Mouse (Mus musculus) CH12.LX (cell line): ENCODE data around the gene Tmem167. TPM values are rescaled to one million over a fixed set of nuclear protein-coding genes. Genes with fewer than 3 reads are reported as not detected.

Source experiments
- DNase-seq: peaks from one replicate; pipeline ENCODE4 v3.0.0-alpha.2; 2013; ENCODE audit errors: extremely low read depth
- H3K27ac ChIP-seq: 2 replicates; pipeline ENCODE4 v1.5.1; 2012; ENCODE audit warnings: low read depth, mild to moderate bottlenecking, control low read depth, moderate library complexity; ENCODE audit not compliant: insufficient read depth
- H3K27me3 ChIP-seq: replicated peaks from 2 replicates; pipeline ENCODE3; 2012; ENCODE audit warnings: inconsistent platforms
- H3K36me3 ChIP-seq, 2 experiments: replicated peaks in 1 of 2; 2 replicates each; pipeline versions ENCODE3 to v1.6.1; 2012; ENCODE audit warnings: inconsistent platforms in 1 of 2, low read length in 1 of 2, mild to moderate bottlenecking in 1 of 2, mixed read lengths in 1 of 2, moderate library complexity in 1 of 2; ENCODE audit not compliant: control insufficient read depth in 1 of 2, insufficient read depth in 1 of 2
- H3K4me1 ChIP-seq, 2 experiments: 2 replicates each; pipeline ENCODE4 v1.6.1; 2012; ENCODE audit warnings: inconsistent platforms in 1 of 2, moderate library complexity in 1 of 2; ENCODE audit not compliant: insufficient read depth in 2 of 2, control insufficient read depth in 1 of 2
- H3K4me2 ChIP-seq: 2 replicates; pipeline ENCODE4 v1.6.1; 2012; ENCODE audit warnings: low read depth, mild to moderate bottlenecking, control low read depth; ENCODE audit not compliant: poor library complexity, insufficient read depth, severe bottlenecking
- H3K4me3 ChIP-seq, 3 experiments: fragments of 150-350 bp in 1 of 3; sonication (generic) in 1 of 3; replicated peaks in 1 of 3; 2 replicates each; pipeline versions ENCODE3 to v1.5.1; 2011 to 2012; ENCODE audit warnings: low read depth in 2 of 3, low read length in 2 of 3, mild to moderate bottlenecking in 2 of 3, moderate library complexity in 2 of 3, control low read depth in 1 of 3, improper control_type of control experiment in 1 of 3, inconsistent platforms in 1 of 3, mixed read lengths in 1 of 3; ENCODE audit not compliant: poor library complexity in 1 of 3
- H3K79me2 ChIP-seq: replicated peaks from 2 replicates; pipeline ENCODE4 v1.6.1; 2012; ENCODE audit warnings: mild to moderate bottlenecking, moderate library complexity; ENCODE audit not compliant: control insufficient read depth, poor library complexity, insufficient read depth, severe bottlenecking; ENCODE audit errors: extremely low read depth
- H3K9ac ChIP-seq: 2 replicates; pipeline ENCODE4 v1.6.1; 2012; ENCODE audit warnings: low read depth, mild to moderate bottlenecking, control low read depth, moderate library complexity; ENCODE audit not compliant: insufficient read depth
- H3K9me3 ChIP-seq: replicated peaks from 2 replicates; pipeline ENCODE3; 2012; ENCODE audit warnings: low read length, inconsistent platforms, mixed read lengths
- BHLHE40 ChIP-seq: IDR thresholded peaks from 2 replicates; pipeline ENCODE4 v1.6.1; 2011; ENCODE audit warnings: mild to moderate bottlenecking, low read depth, low read length, improper control_type of control experiment
- CHD2 ChIP-seq: IDR thresholded peaks from 2 replicates; pipeline ENCODE4 v1.6.1; 2011; ENCODE audit warnings: low read length, improper control_type of control experiment
- CTCF ChIP-seq, 2 experiments: IDR thresholded peaks in 1 of 2; conservative IDR thresholded peaks in 1 of 2; 2 replicates each; pipeline ENCODE4 v1.5.1; 2011 to 2012; ENCODE audit warnings: low read depth in 2 of 2, low read length in 2 of 2, improper control_type of control experiment in 1 of 2, inconsistent platforms in 1 of 2, mild to moderate bottlenecking in 1 of 2, moderate library complexity in 1 of 2
- E2F4 ChIP-seq: IDR thresholded peaks from 2 replicates; pipeline ENCODE4 v1.6.1; 2011; ENCODE audit warnings: low read depth, low read length, improper control_type of control experiment; ENCODE audit not compliant: insufficient replicate concordance
- ELF1 ChIP-seq: IDR thresholded peaks from 2 replicates; pipeline ENCODE4 v1.6.1; 2014; ENCODE audit warnings: low read depth, mild to moderate bottlenecking, inconsistent platforms, low read length, improper control_type of control experiment
- ETS1 ChIP-seq: conservative IDR thresholded peaks from 2 replicates; pipeline ENCODE4 v1.6.1; 2012; ENCODE audit warnings: low read depth, mild to moderate bottlenecking, inconsistent platforms, low read length, improper control_type of control experiment, moderate library complexity
- HCFC1 ChIP-seq: IDR thresholded peaks from 2 replicates; pipeline ENCODE4 v1.6.1; 2012; ENCODE audit warnings: low read depth, mild to moderate bottlenecking, inconsistent platforms, low read length, improper control_type of control experiment
- IRF4 ChIP-seq: IDR thresholded peaks from 2 replicates; pipeline ENCODE4 v1.6.1; 2014; ENCODE audit warnings: low read depth, mild to moderate bottlenecking, inconsistent platforms, low read length, improper control_type of control experiment
- KAT2A ChIP-seq: IDR thresholded peaks from 2 replicates; pipeline ENCODE4 v1.6.1; 2012; ENCODE audit warnings: low read length, improper control_type of control experiment, inconsistent platforms; ENCODE audit not compliant: insufficient replicate concordance
- MAFK ChIP-seq: IDR thresholded peaks from 2 replicates; pipeline ENCODE4 v1.6.1; 2011; ENCODE audit warnings: low read length, improper control_type of control experiment; ENCODE audit not compliant: insufficient replicate concordance
- MAX ChIP-seq: IDR thresholded peaks from 2 replicates; pipeline ENCODE4 v1.6.1; 2011; ENCODE audit warnings: low read length, improper control_type of control experiment
- MAZ ChIP-seq: IDR thresholded peaks from 2 replicates; pipeline ENCODE4 v1.6.1; 2012; ENCODE audit warnings: low read depth, mild to moderate bottlenecking, inconsistent platforms, low read length, improper control_type of control experiment, moderate library complexity
- MXI1 ChIP-seq: IDR thresholded peaks from 2 replicates; pipeline ENCODE4 v1.6.1; 2011; ENCODE audit warnings: mild to moderate bottlenecking, low read depth, low read length, improper control_type of control experiment
- MYC ChIP-seq: IDR thresholded peaks from 2 replicates; pipeline ENCODE4 v1.6.1; 2011; ENCODE audit warnings: low read depth, mild to moderate bottlenecking, improper control_type of control experiment, low read length
- NELFE ChIP-seq: IDR thresholded peaks from 2 replicates; pipeline ENCODE4 v1.6.1; 2011; ENCODE audit warnings: low read depth, low read length, improper control_type of control experiment
- POLR2A ChIP-seq: IDR thresholded peaks from 2 replicates; pipeline ENCODE4 v1.6.1; 2011; ENCODE audit warnings: low read depth, mild to moderate bottlenecking, improper control_type of control experiment, low read length
- POLR2AphosphoS2 ChIP-seq: IDR thresholded peaks from 2 replicates; pipeline ENCODE4 v1.6.1; 2011; ENCODE audit warnings: low read depth, low read length, improper control_type of control experiment
- SIN3A ChIP-seq: IDR thresholded peaks from 2 replicates; pipeline ENCODE4 v1.6.1; 2012; ENCODE audit warnings: low read length, improper control_type of control experiment, inconsistent platforms
- TBP ChIP-seq: conservative IDR thresholded peaks from 2 replicates; pipeline ENCODE4 v1.6.1; 2011; ENCODE audit warnings: low read depth, low read length, improper control_type of control experiment
- TCF12 ChIP-seq: IDR thresholded peaks from 2 replicates; pipeline ENCODE4 v1.6.1; 2014; ENCODE audit warnings: low read depth, mild to moderate bottlenecking, inconsistent platforms, low read length, improper control_type of control experiment
- UBTF ChIP-seq: IDR thresholded peaks from 2 replicates; pipeline ENCODE4 v1.6.1; 2012; ENCODE audit warnings: low read depth, mild to moderate bottlenecking, inconsistent platforms, low read length, improper control_type of control experiment, moderate library complexity
- USF1 ChIP-seq: IDR thresholded peaks from 2 replicates; pipeline ENCODE4 v1.6.1; 2014; ENCODE audit warnings: low read depth, mild to moderate bottlenecking, inconsistent platforms, low read length, improper control_type of control experiment
- USF2 ChIP-seq: conservative IDR thresholded peaks from 2 replicates; pipeline ENCODE4 v1.6.1; 2011; ENCODE audit warnings: low read depth, low read length, improper control_type of control experiment
- ZMIZ1 ChIP-seq: IDR thresholded peaks from 2 replicates; pipeline ENCODE4 v1.6.1; 2012; ENCODE audit warnings: low read depth, mild to moderate bottlenecking, inconsistent platforms, low read length, improper control_type of control experiment
- ZNF384 ChIP-seq: IDR thresholded peaks from 2 replicates; pipeline ENCODE4 v1.6.1; 2012; ENCODE audit warnings: low read depth, low read length, improper control_type of control experiment, inconsistent platforms
- dilution Hi-C: fragments of 300-500 bp; cut with MboI; formaldehyde crosslinking; loops from 2 replicates; pipeline ENCODE4 v1.14.3; 2020; ENCODE audit warnings: low sequenced_read_pairs; ENCODE audit not compliant: extremely low pct_unique_long_range_greater_than_20kb, extremely low pct_ligation_motif_present
- in situ Hi-C: fragments of 300-500 bp; cut with MboI; formaldehyde crosslinking; loops from 3 replicates; pipeline ENCODE4 v1.14.3; 2019; ENCODE audit warnings: low sequenced_read_pairs, low pct_ligation_motif_present, low pct_unique_long_range_greater_than_20kb, mixed read lengths
- polyA plus RNA-seq: library from polyadenylated mRNA; unstranded; fragments of >175 nt; gene quantifications from 2 replicates; pipeline ENCODE4 v1.2.1, GENCODE M21; 2012; ENCODE audit warnings: low read depth; ENCODE audit not compliant: insufficient read length
- total RNA-seq, 2 experiments: library from RNA; depleted of rRNA; stranded (reverse); fragments of 300-350 nt in 1 of 2; fragments of >200 nt in 1 of 2; gene quantifications; 2 replicates each; pipeline ENCODE4 v1.2.3; 2012 to 2014

Gene Tmem167
- total RNA-seq (2012; rRNA removed) (14.1 and 20.5 TPM in 2 replicates), total RNA-seq (2014; rRNA removed) (38.6 and 41.5 TPM in 2 replicates), polyA plus RNA-seq (21.4 and 24.5 TPM in 2 replicates)

GRCm38 (mm10) chr13:90088962-90089824 is at the start of gene Tmem167, which contains the start of gene Xrcc4:
TSS of gene Tmem167 (plus strand) at chr13:90089123.
TSS of gene Xrcc4 (minus strand) at chr13:90089608.
- dilution Hi-C loops (no loop called here), in situ Hi-C loops (no loop called here)
- Histone ChIP-seq H3K9me3 (no peaks in the 10 kb centered on the region), H3K4me2 (peak within 1 kb of the TSS; percentile 67; the same call in 1 of the 2 replicates), H3K4me1 (peaks cover 0 to 15% of the 10 kb centered on the region in 2 experiments; a peak in 1 of 4 replicates), H3K79me2 (peaks cover 25% of the 10 kb centered on the region), H3K27ac (peak within 1 kb of the TSS; percentile 79), H3K9ac (peak within 1 kb of the TSS; percentile 89), H3K27me3 (no peaks in the 10 kb centered on the region), H3K36me3 (peaks cover 0 to 11% of the 10 kb centered on the region in 2 experiments), H3K4me3 (peak within 1 kb of the TSS; percentile 93 to 94 (median 93))
- TF ChIP-seq MAFK (peak; percentile 19; the same call in 1 of the 2 replicates), E2F4 (0 out of 2 replicates have a peak, but pooled peaks have one; percentile 44), ETS1 (no peak), TBP (peak; percentile 84), ELF1 (peak; percentile 95), TCF12 (peak; percentile 71), ZMIZ1 (peak; percentile 67; the same call in 1 of the 2 replicates), MAZ (peak; percentile 94), MXI1 (peak; percentile 46), UBTF (0 out of 2 replicates have a peak, but pooled peaks have one; percentile 54), CTCF (conservative IDR thresholded peaks at IDR 0.05 in 1 of 2, IDR thresholded peaks at IDR 0.05 in 1 of 2; ENCODE audit: low read depth in 2 of 2, low read length in 2 of 2) (no peak), SIN3A (peak; percentile 59; the same call in 1 of the 2 replicates), BHLHE40 (no peak), POLR2AphosphoS2 (0 out of 2 replicates have a peak, but pooled peaks have one; percentile 26), USF2 (no peak), HCFC1 (peak; percentile 84), MYC (0 out of 2 replicates have a peak, but pooled peaks have one; percentile 51), MAX (0 out of 2 replicates have a peak, but pooled peaks have one; percentile 62), NELFE (peak; percentile 63), CHD2 (peak; percentile 62), USF1 (no peak), ZNF384 (peak; percentile 9; the same call in 1 of the 2 replicates), KAT2A (peak; percentile 80; the same call in 1 of the 2 replicates), IRF4 (no peak), POLR2A (peak; percentile 72)
- peak; percentile 98 for DNase-seq
